25 mouse cellular contexts compared by ENCODE assay signal in genomic region chr6:54759263-54759662, GRCm38 (mm10). TPM values are rescaled to one million over a fixed set of nuclear protein-coding genes. Genes with fewer than 3 reads are reported as not detected.
A peak's percentile ranks its signal among the peaks of the same experiment; 100 is the strongest.
DNase-seq lines count a peak whose midpoint lies in the region; ATAC-seq and TF ChIP-seq lines count a peak whose summit lies in the region.
"Had no signal": no experiment of that assay in that cellular context is flagged by ENCODE, and none has a peak within 500 bp of the region (broad histone marks: within the 10 kb centered on the region; RNA-seq: fewer than 3 reads in every experiment).

No protein-coding gene starts in this region.

- no peak overlapping the region for H3K27ac ChIP-seq in heart, embryonic 16.5 days (ENCODE audit: low read length)
- no peak overlapping the region for H3K27ac ChIP-seq in heart, embryonic 12.5 days (ENCODE audit: poor library complexity, severe bottlenecking)
- peak overlapping the region; percentile 69 for H3K27ac ChIP-seq in forebrain, postnatal 0 days (ENCODE audit: low read depth, low read length)
- H3K27ac ChIP-seq: embryonic facial prominence, embryonic 13.5 days; heart, embryonic 13.5 days; hindbrain, postnatal 0 days; kidney, embryonic 15.5 days; left cerebral cortex, adult 2 months; liver, embryonic 13.5 days; midbrain, embryonic 12.5 days had no signal

- peaks cover 20% of the 10 kb centered on the region for H3K4me1 ChIP-seq in heart, embryonic 16.5 days (ENCODE audit: control insufficient read depth, insufficient read depth, low read length)
- peaks cover 42% of the 10 kb centered on the region for H3K4me1 ChIP-seq in heart, embryonic 12.5 days (replicated peaks)
- H3K4me1 ChIP-seq in forebrain, postnatal 0 days (ENCODE audit: insufficient read depth): peaks cover 35% of the 10 kb centered on the region

- WGBS in heart, embryonic 16.5 days: 59% methylated on average over 8 of the region's 8 CpGs
- WGBS in heart, embryonic 12.5 days: 44% methylated on average over 8 of the region's 8 CpGs
- WGBS in forebrain, postnatal 0 days: 59% methylated on average over 8 of the region's 8 CpGs

- DNase-seq in gastrocnemius, adult 18-20 months (ENCODE audit: low spot score): peak; percentile 44
- no peak for DNase-seq in gastrocnemius, postnatal 36 days
- peak; percentile 33 for DNase-seq in thymus, postnatal 0 days (ENCODE audit: low spot score)
- DNase-seq in thymus, postnatal 25 days: no peak
- DNase-seq in forebrain, postnatal 0 days: no peak
- DNase-seq in urinary bladder, postnatal 10 days (ENCODE audit: low spot score): no peak
- DNase-seq: adrenal gland, adult 8-10 months; cerebellum, adult 8-10 months; cerebellum, postnatal 36 days; layer of hippocampus, adult 9-11 months; liver, embryonic 13.5 days; lung, adult 2 months; lung, postnatal 14 days had no signal

- 0 out of 2 replicates have a peak overlapping the region, but pooled peaks have one; percentile 4 for H3K9ac ChIP-seq in heart, embryonic 16.5 days (ENCODE audit: low read length)
- H3K9ac ChIP-seq in heart, embryonic 12.5 days: no peak overlapping the region
- no peak overlapping the region for H3K9ac ChIP-seq in forebrain, postnatal 0 days
- H3K9ac ChIP-seq: embryonic facial prominence, embryonic 13.5 days; kidney, embryonic 15.5 days; liver, embryonic 13.5 days; midbrain, embryonic 12.5 days had no signal

- no peaks in the 10 kb centered on the region for H3K9me3 ChIP-seq in heart, embryonic 16.5 days (replicated peaks; ENCODE audit: control insufficient read depth, low read length)
- no peaks in the 10 kb centered on the region for H3K9me3 ChIP-seq in heart, embryonic 12.5 days (replicated peaks)
- no peaks in the 10 kb centered on the region for H3K9me3 ChIP-seq in forebrain, postnatal 0 days (ENCODE audit: low read length)
- H3K9me3 ChIP-seq: embryonic facial prominence, embryonic 13.5 days; G1E; heart, embryonic 13.5 days; kidney, embryonic 15.5 days; liver, embryonic 13.5 days; midbrain, embryonic 12.5 days had no signal

- no peak for TF ChIP-seq CTCF in forebrain, postnatal 0 days (IDR thresholded peaks at IDR 0.05; ENCODE audit: low read depth)

- H3K36me3 ChIP-seq in heart, embryonic 16.5 days (ENCODE audit: control insufficient read depth, insufficient read depth): no peaks in the 10 kb centered on the region
- no peaks in the 10 kb centered on the region for H3K36me3 ChIP-seq in heart, embryonic 12.5 days
- no peaks in the 10 kb centered on the region for H3K36me3 ChIP-seq in forebrain, postnatal 0 days (ENCODE audit: insufficient read depth)
- H3K36me3 ChIP-seq: embryonic facial prominence, embryonic 13.5 days; G1E; heart, embryonic 13.5 days; kidney, embryonic 15.5 days; liver, embryonic 13.5 days; midbrain, embryonic 12.5 days had no signal

- intact Hi-C loops in gastrocnemius, postnatal 36 days (cut with DNase I): no loop called here

- H3K4me3 ChIP-seq in heart, embryonic 16.5 days (ENCODE audit: low read length): no peak overlapping the region
- no peak overlapping the region for H3K4me3 ChIP-seq in heart, embryonic 12.5 days
- no peak overlapping the region for H3K4me3 ChIP-seq in forebrain, postnatal 0 days (ENCODE audit: low read depth, low read length)
- H3K4me3 ChIP-seq: embryonic facial prominence, embryonic 13.5 days; erythroblast, embryonic 14.5 days; left cerebral cortex, adult 2 months; liver, embryonic 13.5 days; midbrain, embryonic 12.5 days had no signal

- ATAC-seq in heart, embryonic 16.5 days (replicated peaks; ENCODE audit: extremely low read depth, insufficient read depth, low FRiP score): no peak
- no peak for ATAC-seq in heart, embryonic 12.5 days (ENCODE audit: insufficient number of reproducible peaks, low FRiP score)
- ATAC-seq in forebrain, postnatal 0 days: no peak
- ATAC-seq: Patski had no signal

- H3K4me2 ChIP-seq in heart, embryonic 16.5 days (ENCODE audit: low read depth, low read length): no peak overlapping the region
- no peak overlapping the region for H3K4me2 ChIP-seq in heart, embryonic 12.5 days
- no peak overlapping the region for H3K4me2 ChIP-seq in forebrain, postnatal 0 days (ENCODE audit: low read depth)

- no peaks in the 10 kb centered on the region for H3K27me3 ChIP-seq in heart, embryonic 16.5 days (ENCODE audit: control insufficient read depth, insufficient read depth, low read length)
- peaks cover 7% of the 10 kb centered on the region for H3K27me3 ChIP-seq in heart, embryonic 12.5 days (replicated peaks)
- H3K27me3 ChIP-seq in forebrain, postnatal 0 days (ENCODE audit: insufficient read depth, low read length): no peaks in the 10 kb centered on the region
- H3K27me3 ChIP-seq: CH12.LX; liver, embryonic 13.5 days; Patski had no signal

RNA-seq across cellular contexts. Expression of gene Znrf2, which starts 57.5 kb away (rescaled TPM):
- total RNA-seq in gastrocnemius, adult 18-20 months (2021): 10 to 100 TPM; 13.1 to 16.3 TPM
- 10 to 100 TPM; 13.1 to 13.6 TPM for total RNA-seq in gastrocnemius, postnatal 36 days (2021)
- 3.1 and 3.3 TPM in 2 replicates for polyA plus RNA-seq in heart, embryonic 16.5 days (2015; fragmentation: Nextera tagmentation; extraction: Ambion mirVana)
- 3.0 and 3.1 TPM in 2 replicates for polyA plus RNA-seq in heart, embryonic 12.5 days (2016; fragmentation: Nextera tagmentation; extraction: Ambion mirVana)
- 14.9 and 20.8 TPM in 2 replicates for polyA plus RNA-seq in thymus, postnatal 0 days (2015; fragmentation: Nextera tagmentation; extraction: Ambion mirVana)
- 74.2 and 83.8 TPM in 2 replicates for total RNA-seq in forebrain, postnatal 0 days (2014; rRNA removed)
- 11.2 and 13.1 TPM in 2 replicates for polyA plus RNA-seq in forebrain, postnatal 0 days (2015; fragmentation: Nextera tagmentation; extraction: Ambion mirVana)

Comparison
In these comparisons a context has a peak if more than half of its experiments do, and no peak if none do; other contexts are left out.
1. DNase-seq: peak in gastrocnemius, adult 18-20 months (single experiment) and thymus, postnatal 0 days (single experiment); none in gastrocnemius, postnatal 36 days (0 of 2), thymus, postnatal 25 days (single experiment), forebrain, postnatal 0 days (single experiment) and urinary bladder, postnatal 10 days (single experiment).